Mouse (Mus musculus): ENCODE measurements at regions not wholly inside any gene's neighbourhood (a gene's known extent, or its start where the extent isn't known, plus 50 kb on each side); places are given as distances from the start of the nearest gene placed in this dataset.

DNA sequence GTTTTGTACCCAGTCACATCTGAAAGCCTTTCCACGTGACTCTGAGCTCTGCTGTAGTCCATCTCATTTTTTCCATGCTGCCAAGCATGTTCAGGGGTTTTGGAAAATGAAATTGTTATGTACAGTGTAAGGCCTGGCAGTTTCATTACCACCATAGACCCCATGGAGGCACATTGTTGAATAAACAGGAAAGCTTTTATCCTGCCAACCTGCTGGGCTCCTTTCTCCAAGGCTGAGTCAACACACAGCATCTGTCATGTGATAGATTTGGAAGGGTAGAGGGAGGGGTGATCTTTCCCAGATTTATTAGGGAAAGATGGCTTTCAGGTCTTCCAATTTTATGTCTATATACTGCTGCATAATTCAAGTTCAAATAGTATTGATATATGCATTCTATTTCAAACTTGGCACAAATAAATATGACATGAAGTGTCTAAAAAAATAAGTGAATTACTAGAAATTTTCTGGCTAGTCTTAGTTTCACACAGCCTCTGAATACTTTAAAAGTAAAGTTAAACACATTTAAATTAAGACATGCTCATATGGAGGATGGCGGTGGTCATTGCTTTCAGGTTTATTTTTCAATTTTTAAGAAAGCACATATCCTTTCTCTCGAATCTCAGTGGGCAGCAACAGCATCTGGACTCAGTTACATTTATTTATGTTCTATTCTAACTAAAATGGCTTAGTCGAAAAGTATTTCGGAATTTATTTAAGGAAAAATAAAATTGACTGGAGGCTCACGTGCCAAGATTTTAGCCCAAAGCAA, 942.1 kb upstream of the Flrt2 start:
- H3K9me3 ChIP-seq (replicated peaks; ENCODE audit: low read length): peaks cover 27% of the 10 kb centered on the region
- H3K36me3 ChIP-seq (replicated peaks in 1 of 2; ENCODE audit: control insufficient read depth in 1 of 2, insufficient read depth in 1 of 2, low read length in 1 of 2): no peaks in the 10 kb centered on the region
- TF ChIP-seq POLR2A (IDR thresholded peaks at IDR 0.05; ENCODE audit: low read depth, low read length) (no peak), ZKSCAN1 (IDR thresholded peaks at IDR 0.05; ENCODE audit: borderline replicate concordance, low read depth, low read length) (no peak), BHLHE40 (IDR thresholded peaks at IDR 0.05; ENCODE audit: low read depth, low read length) (no peak), MXI1 (IDR thresholded peaks at IDR 0.05; ENCODE audit: low read depth, low read length) (no peak), JUN (IDR thresholded peaks at IDR 0.05; ENCODE audit: insufficient read depth, low read depth, low read length) (no peak), SMC3 (IDR thresholded peaks at IDR 0.05; ENCODE audit: low read depth, low read length) (no peak), TCF12 (IDR thresholded peaks at IDR 0.05; ENCODE audit: low read depth, low read length) (no peak), MAX (IDR thresholded peaks at IDR 0.05; ENCODE audit: low read length) (no peak), CTCF (conservative IDR thresholded peaks at IDR 0.05 in 1 of 2, IDR thresholded peaks at IDR 0.05 in 1 of 2; ENCODE audit: low read depth in 2 of 2, low read length in 2 of 2) (no peak), ZNF384 (IDR thresholded peaks at IDR 0.05; ENCODE audit: low read depth, low read length) (no peak), KAT2A (IDR thresholded peaks at IDR 0.05; ENCODE audit: insufficient replicate concordance, low read length) (no peak)
- no peaks in the 10 kb centered on the region for H3K79me2 ChIP-seq (replicated peaks; ENCODE audit: control insufficient read depth, extremely low read depth, insufficient read depth, poor library complexity, severe bottlenecking)
- H3K4me2 ChIP-seq (ENCODE audit: insufficient read depth, low read depth, poor library complexity, severe bottlenecking): no peak overlapping the region
- in situ Hi-C loops (cut with MboI; ENCODE audit: low pct_ligation_motif_present, low pct_unique_long_range_greater_than_20kb, low sequenced_read_pairs): no loop called here
- dilution Hi-C loops (cut with MboI; ENCODE audit: extremely low pct_ligation_motif_present, extremely low pct_unique_long_range_greater_than_20kb, low sequenced_read_pairs): no loop called here
- H3K27me3 ChIP-seq (replicated peaks): no peaks in the 10 kb centered on the region
- no peak overlapping the region for H3K27ac ChIP-seq (ENCODE audit: insufficient read depth, low read depth)
- H3K9ac ChIP-seq (ENCODE audit: insufficient read depth, low read depth): no peak overlapping the region
- no peaks in the 10 kb centered on the region for H3K4me1 ChIP-seq (ENCODE audit: control insufficient read depth in 1 of 2, insufficient read depth in 2 of 2)
- no peak for DNase-seq (ENCODE audit: extremely low read depth)
- no peak overlapping the region for H3K4me3 ChIP-seq (replicated peaks in 1 of 3; ENCODE audit: low read depth in 2 of 3, low read length in 2 of 3, poor library complexity in 1 of 3)

DNA sequence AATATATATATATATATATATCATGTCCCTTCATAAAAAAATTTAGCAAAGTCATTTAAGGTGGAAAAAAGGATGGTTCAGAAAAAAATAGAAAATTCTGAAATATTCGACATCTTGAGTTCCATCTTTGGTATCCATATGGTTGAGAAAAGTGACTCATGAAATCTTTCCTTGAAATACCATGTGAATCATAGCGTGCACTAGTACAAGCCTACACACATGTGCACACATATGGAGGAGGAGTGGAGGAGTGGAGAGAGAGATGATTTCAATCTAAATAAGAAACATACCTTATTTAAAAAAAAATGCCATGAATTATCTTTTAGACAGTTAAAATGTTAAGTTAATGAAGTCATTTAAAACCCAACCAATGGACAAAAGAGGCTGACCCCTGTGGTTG, 936.3 kb upstream of the Flrt2 start:
- Histone ChIP-seq H3K9me3 (replicated peaks; ENCODE audit: low read length) (peaks cover 31% of the 10 kb centered on the region), H3K4me3 (replicated peaks in 1 of 3; ENCODE audit: low read depth in 2 of 3, low read length in 2 of 3, poor library complexity in 1 of 3) (no peak overlapping the region), H3K27me3 (replicated peaks) (no peaks in the 10 kb centered on the region), H3K79me2 (replicated peaks; ENCODE audit: control insufficient read depth, extremely low read depth, insufficient read depth, poor library complexity, severe bottlenecking) (no peaks in the 10 kb centered on the region), H3K9ac (ENCODE audit: insufficient read depth, low read depth) (no peak overlapping the region), H3K4me1 (ENCODE audit: control insufficient read depth in 1 of 2, insufficient read depth in 2 of 2) (no peaks in the 10 kb centered on the region), H3K27ac (ENCODE audit: insufficient read depth, low read depth) (no peak overlapping the region), H3K4me2 (ENCODE audit: insufficient read depth, low read depth, poor library complexity, severe bottlenecking) (no peak overlapping the region), H3K36me3 (replicated peaks in 1 of 2; ENCODE audit: control insufficient read depth in 1 of 2, insufficient read depth in 1 of 2, low read length in 1 of 2) (no peaks in the 10 kb centered on the region)
- dilution Hi-C loops (cut with MboI; ENCODE audit: extremely low pct_ligation_motif_present, extremely low pct_unique_long_range_greater_than_20kb, low sequenced_read_pairs): no loop called here
- TF ChIP-seq TCF12 (IDR thresholded peaks at IDR 0.05; ENCODE audit: low read depth, low read length) (no peak), NELFE (IDR thresholded peaks at IDR 0.05; ENCODE audit: low read depth, low read length) (no peak), CTCF (conservative IDR thresholded peaks at IDR 0.05 in 1 of 2, IDR thresholded peaks at IDR 0.05 in 1 of 2; ENCODE audit: low read depth in 2 of 2, low read length in 2 of 2) (no peak)
- DNase-seq (ENCODE audit: extremely low read depth): no peak
- in situ Hi-C loops (cut with MboI; ENCODE audit: low pct_ligation_motif_present, low pct_unique_long_range_greater_than_20kb, low sequenced_read_pairs): no loop called here

DNA sequence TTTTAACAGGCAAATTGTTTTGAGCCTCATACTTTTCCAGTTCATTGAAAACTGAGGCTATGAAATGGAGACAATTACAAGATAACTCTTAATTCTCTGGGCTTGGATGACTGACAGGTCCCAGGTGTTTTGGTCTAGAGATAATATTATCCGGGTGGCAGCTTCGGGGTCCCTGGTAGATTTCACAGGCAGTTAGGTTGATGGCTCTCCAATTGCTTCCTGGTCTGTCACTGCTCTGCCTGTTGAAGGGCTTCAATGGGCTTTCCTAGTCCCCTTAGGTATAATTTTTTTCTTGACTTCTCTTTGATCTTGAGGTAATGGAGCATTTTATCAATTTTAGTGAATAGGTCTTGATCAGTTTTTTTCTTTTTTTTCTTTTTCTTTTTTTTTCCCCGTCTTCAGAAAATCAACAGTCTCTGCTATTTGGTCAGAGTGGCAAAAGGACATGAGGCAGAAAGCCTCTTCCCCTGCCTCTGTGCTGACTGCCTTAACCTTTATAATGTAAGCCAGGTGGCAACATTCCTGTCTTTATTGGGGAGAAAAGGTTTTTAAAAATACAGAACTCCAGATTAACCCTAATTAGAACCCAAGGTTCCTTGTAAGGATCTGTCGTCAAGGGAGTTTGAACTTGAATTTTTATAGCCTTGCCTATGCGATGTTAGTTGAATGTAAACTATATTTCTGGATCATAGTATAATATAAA, 896.0 kb upstream of the Flrt2 start:
- no peak for DNase-seq (ENCODE audit: extremely low read depth)
- no peaks in the 10 kb centered on the region for H3K79me2 ChIP-seq (replicated peaks; ENCODE audit: control insufficient read depth, extremely low read depth, insufficient read depth, poor library complexity, severe bottlenecking)
- H3K27ac ChIP-seq (ENCODE audit: insufficient read depth, low read depth): no peak overlapping the region
- H3K9me3 ChIP-seq (replicated peaks; ENCODE audit: low read length): peaks cover 21% of the 10 kb centered on the region
- H3K36me3 ChIP-seq (replicated peaks in 1 of 2; ENCODE audit: control insufficient read depth in 1 of 2, insufficient read depth in 1 of 2, low read length in 1 of 2): no peaks in the 10 kb centered on the region
- H3K27me3 ChIP-seq (replicated peaks): no peaks in the 10 kb centered on the region
- in situ Hi-C loops (cut with MboI; ENCODE audit: low pct_ligation_motif_present, low pct_unique_long_range_greater_than_20kb, low sequenced_read_pairs) (no loop called here), dilution Hi-C loops (cut with MboI; ENCODE audit: extremely low pct_ligation_motif_present, extremely low pct_unique_long_range_greater_than_20kb, low sequenced_read_pairs) (no loop called here)
- H3K4me2 ChIP-seq (ENCODE audit: insufficient read depth, low read depth, poor library complexity, severe bottlenecking): no peak overlapping the region
- no peak overlapping the region for H3K4me3 ChIP-seq (replicated peaks in 1 of 3; ENCODE audit: low read depth in 2 of 3, low read length in 2 of 3, poor library complexity in 1 of 3)
- H3K9ac ChIP-seq (ENCODE audit: insufficient read depth, low read depth): no peak overlapping the region
- H3K4me1 ChIP-seq (ENCODE audit: control insufficient read depth in 1 of 2, insufficient read depth in 2 of 2): no peaks in the 10 kb centered on the region
- TF ChIP-seq EP300 (IDR thresholded peaks at IDR 0.05; ENCODE audit: low read length): no peak
- no peak for TF ChIP-seq TBP (conservative IDR thresholded peaks at IDR 0.05; ENCODE audit: low read depth, low read length)
- no peak for TF ChIP-seq MXI1 (IDR thresholded peaks at IDR 0.05; ENCODE audit: low read depth, low read length)
- TF ChIP-seq HCFC1 (IDR thresholded peaks at IDR 0.05; ENCODE audit: low read depth, low read length): no peak
- TF ChIP-seq MEF2A (IDR thresholded peaks at IDR 0.05; ENCODE audit: borderline replicate concordance, low read depth, low read length): no peak
- no peak for TF ChIP-seq IRF4 (IDR thresholded peaks at IDR 0.05; ENCODE audit: low read depth, low read length)
- no peak for TF ChIP-seq MAX (IDR thresholded peaks at IDR 0.05; ENCODE audit: low read length)
- TF ChIP-seq JUND (conservative IDR thresholded peaks at IDR 0.05; ENCODE audit: low read depth, low read length): no peak
- TF ChIP-seq ZKSCAN1 (IDR thresholded peaks at IDR 0.05; ENCODE audit: borderline replicate concordance, low read depth, low read length): no peak
- TF ChIP-seq CHD1 (IDR thresholded peaks at IDR 0.05; ENCODE audit: low read depth, low read length): no peak
- TF ChIP-seq JUN (IDR thresholded peaks at IDR 0.05; ENCODE audit: insufficient read depth, low read depth, low read length): no peak
- no peak for TF ChIP-seq RCOR1 (conservative IDR thresholded peaks at IDR 0.05; ENCODE audit: low read depth, low read length)
- no peak for TF ChIP-seq NELFE (IDR thresholded peaks at IDR 0.05; ENCODE audit: low read depth, low read length)
- TF ChIP-seq POLR2AphosphoS2 (IDR thresholded peaks at IDR 0.05; ENCODE audit: low read depth, low read length): no peak
- TF ChIP-seq MAZ (IDR thresholded peaks at IDR 0.05; ENCODE audit: low read depth, low read length): no peak
- no peak for TF ChIP-seq CTCF (conservative IDR thresholded peaks at IDR 0.05 in 1 of 2, IDR thresholded peaks at IDR 0.05 in 1 of 2; ENCODE audit: low read depth in 2 of 2, low read length in 2 of 2)
- no peak for TF ChIP-seq PAX5 (IDR thresholded peaks at IDR 0.05; ENCODE audit: low read length)
- TF ChIP-seq SMC3 (IDR thresholded peaks at IDR 0.05; ENCODE audit: low read depth, low read length): no peak
